Mouse (Mus musculus) ovary, postnatal 14 days (tissue): Measurements from ENCODE around the gene Galt.
"Not testable (repeated sequence)": the region's sequence is repeated elsewhere in the genome, so short reads cannot be mapped to it uniquely, and the experiment has no call there.

Source experiments
- DNase-seq: peaks from one replicate; pipeline ENCODE4 v3.0.0; 2022; ENCODE audit warnings: low spot score

Galt gene

DNA sequence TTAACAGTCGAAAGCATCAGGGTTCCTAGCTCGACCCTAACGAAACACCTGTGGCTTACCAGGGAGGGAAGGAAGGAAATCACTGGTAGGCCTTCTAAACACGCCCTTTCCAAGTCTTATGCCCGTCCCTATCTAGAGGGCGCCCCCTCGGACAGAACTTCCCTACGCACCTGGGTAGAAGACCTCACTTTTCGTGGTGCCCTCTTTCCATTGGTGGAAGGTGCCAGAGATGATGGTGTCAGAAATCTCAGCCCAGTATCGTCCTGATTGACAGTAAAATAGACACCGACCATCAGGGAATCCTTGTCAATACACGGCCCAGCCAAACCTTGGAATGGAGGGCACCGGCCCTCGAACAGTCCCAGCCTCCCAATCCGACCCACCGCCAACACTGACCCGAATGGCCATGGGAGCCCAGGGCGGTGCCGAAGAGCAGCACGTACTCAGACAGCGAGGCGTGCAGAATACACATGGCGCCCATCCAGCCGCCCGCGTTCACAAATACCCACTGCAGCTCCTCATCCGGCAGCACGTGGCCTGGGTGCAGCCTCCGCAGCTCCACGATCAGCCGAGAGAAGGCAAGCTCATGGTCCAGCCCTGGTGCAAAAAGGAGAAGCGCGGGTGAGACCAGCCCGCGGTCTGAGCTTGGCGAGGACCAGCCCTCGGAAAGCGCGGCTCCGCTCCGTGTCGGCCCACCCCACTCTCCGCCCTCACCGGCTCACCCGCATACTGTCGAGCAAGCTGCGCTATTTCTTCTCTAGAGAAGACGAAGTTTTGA lies 14.5 kb upstream of the Galt start:
- no peak for DNase-seq

DNA sequence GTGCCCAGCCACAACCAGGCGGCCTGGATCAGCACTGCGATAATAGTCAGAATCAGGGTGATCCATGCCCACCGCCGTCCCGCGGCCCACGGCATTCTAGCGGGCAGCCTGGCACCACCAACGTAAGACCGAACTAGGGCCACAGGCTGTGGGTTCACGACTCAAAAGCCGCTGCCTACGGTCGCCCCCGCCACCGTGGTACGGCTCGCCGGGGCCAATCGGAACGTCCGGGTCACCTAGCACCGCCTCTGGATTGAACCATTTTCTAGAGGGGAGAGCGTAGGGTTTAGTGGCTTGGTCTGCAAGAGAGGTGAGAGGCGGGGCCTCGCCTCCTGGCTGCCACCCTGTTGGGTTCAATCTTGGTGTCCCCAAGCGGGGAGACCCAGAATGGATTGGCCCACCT lies 13.9 kb upstream of the Galt start:
- DNase-seq = peak; percentile 77

DNA sequence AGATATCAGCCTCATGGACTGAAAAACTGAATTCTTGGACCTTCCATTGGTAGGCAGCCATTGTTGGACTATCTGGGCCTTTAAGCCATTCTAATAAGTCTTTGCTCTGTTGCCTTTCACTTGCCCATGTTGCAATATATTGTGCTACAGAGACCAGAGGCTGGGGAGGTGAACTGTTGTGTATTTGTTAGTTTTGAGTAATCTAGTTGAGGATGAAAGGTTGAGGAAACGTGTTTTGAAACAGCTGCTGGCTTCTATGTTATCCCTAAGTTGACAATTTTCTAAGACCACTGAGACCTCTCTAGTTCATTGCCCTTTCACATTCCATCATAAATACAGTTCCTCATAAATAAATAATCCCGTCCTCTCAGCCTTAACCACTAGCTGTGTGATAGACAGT lies 10.9 kb upstream of the Galt start:
- DNase-seq = no peak

DNA sequence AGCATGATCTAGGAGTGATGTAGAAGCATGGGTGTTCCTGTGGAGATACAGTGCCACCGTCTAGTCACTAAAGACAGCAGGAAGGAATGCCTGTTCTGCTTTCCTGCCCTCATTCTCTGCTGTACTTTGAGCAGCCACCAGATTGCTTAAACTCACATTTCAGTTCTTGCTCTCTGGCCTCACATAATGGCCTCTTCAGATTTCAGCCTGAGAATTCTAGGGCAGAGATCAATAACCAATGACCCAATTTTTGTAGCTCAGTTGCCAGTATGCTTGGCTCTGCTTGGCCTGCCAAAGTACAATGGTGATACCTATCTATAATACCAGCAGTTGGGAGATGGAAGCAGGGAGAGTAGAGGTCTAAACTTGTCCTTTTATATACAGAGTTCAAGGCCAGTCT lies 10.0 kb upstream of the Galt start:
- DNase-seq = no peak

DNA sequence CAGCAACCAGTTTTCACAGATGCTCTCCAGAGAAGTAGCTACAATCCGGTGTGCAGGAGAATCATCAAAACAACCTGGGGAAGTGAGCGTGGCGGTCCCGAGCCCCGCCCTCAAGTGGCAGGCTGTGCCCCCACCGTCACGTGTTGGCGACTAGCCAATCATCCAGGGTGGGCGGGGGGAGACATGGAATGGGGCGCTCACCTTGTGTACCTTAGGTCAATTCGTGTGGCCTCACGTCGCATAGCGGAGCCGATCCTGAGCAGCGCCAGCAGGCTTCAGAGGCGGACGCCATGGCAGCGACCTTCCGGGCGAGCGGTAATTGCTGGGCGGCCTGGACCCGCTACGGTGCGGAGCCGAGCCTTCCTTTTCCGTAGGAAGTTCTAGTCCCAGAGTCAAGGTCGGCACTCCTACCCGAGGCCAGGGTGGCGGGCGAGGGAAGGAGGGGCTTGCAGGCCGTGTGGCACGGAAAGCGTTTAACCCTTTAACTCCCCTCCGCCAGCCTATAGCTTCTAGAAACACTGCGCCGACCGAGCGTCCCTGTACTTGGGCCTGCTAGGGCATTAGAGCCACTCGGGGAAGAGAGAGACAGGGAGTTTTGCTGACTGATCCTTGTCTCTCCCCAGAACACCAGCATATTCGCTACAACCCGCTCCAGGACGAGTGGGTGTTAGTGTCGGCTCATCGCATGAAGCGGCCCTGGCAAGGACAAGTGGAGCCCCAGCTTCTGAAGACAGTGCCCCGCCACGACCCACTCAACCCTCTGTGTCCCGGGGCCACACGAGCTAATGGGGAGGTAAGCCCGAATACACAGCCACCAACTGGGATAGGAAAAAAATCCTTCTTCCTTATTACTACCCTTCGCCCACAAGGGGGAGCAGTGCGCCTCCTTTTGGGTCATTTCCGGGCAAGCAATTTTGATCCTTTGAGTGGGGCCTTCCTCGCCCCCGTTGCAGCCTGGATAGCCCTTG lies 594 bp downstream of the Galt start, which contains the start of gene Sigmar1:
Gene Sigmar1 (minus strand): TSS at position 820 of the 968 bp plus-strand sequence.
- DNase-seq = peak; percentile 79

DNA sequence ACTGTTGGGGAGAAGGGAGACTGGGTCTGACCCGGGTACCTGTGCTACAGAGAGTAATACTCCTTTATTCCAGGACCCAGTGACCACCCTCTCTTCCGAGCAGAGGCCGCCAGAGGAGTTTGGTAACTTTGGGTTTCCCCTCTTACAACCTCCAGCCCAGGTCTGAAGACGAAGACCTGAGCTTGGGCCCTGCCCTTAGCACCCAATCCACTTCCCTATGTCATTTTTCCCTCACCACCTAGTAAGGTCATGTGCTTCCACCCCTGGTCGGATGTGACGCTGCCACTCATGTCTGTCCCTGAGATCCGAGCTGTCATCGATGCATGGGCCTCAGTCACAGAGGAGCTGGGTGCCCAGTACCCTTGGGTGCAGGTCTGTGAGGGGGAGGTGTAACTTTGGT lies 1.4 kb downstream of the Galt start:
- DNase-seq = no peak

DNA sequence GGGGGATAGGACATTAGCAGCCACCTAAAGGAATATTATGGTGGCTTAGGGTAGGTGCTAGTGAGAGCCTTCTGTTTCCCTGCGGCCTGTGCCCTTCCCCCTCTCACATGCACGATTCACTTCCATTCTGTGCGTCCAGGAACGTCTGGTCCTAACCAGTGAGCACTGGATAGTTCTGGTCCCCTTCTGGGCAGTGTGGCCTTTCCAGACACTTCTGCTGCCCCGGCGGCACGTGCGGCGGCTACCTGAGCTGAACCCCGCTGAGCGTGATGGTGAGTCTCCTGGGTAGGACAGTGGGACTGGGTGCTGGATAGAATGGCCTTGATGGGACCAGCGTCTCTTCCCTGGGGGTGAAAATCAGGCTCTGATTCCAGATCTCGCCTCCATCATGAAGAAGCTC lies 2.3 kb downstream of the Galt start:
- no peak for DNase-seq

DNA sequence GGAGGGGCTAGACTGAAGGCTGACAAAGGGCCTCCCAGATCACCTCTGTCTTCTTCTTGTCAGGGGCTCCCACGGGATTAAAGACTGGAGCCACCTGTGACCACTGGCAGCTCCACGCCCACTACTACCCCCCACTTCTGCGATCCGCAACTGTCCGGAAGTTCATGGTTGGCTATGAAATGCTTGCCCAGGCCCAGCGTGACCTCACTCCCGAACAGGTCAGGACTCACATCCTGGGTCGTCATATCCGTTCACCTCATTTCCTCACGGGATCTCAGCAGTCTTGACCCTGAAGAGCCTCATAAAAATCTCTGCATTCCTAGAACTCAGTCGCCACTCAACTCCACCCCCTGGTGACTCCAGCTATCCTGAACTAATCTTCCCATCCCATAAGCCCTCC lies 3.0 kb downstream of the Galt start:
- no peak for DNase-seq

DNA sequence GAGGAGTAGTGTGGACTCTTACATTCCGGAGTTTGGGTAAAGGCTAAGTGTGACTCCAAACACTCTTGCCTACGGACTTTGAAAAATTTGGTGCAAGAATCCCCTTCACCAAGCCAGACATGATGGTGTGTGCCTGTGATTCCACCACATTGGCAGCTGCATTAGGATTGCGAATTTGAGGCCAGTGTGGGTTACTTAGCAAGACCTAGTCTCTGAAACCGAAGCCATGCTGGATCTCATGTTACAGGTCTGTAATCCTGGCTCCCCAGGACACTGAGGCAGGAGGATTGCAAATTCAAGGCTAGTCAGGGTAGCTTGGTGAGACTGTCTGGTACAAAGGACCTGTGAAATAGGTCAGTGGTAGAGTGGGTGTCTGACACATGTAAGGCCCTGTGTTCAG lies 3.7 kb downstream of the Galt start:
- no peak for DNase-seq

DNA sequence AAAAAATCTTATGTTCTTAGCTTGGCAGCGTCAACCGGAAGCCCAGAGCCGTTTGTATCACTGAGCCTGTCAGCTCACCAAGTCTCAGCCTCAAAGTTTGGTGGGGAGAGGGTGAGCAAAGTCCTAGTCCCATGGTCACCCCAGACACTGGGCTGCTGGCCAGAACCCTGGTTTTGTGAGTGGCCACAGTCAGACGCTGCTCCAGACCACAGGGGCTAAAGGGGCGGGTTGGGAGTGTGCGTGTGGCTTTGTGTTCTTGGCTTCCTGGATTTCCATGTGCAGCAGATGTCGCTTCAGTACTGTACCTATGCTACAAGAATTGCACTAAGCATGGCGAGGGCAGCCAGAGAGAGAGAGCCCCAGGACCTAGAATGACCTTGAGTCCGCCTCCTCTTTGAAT lies 4.2 kb downstream of the Galt start:
- DNase-seq = no peak

DNA sequence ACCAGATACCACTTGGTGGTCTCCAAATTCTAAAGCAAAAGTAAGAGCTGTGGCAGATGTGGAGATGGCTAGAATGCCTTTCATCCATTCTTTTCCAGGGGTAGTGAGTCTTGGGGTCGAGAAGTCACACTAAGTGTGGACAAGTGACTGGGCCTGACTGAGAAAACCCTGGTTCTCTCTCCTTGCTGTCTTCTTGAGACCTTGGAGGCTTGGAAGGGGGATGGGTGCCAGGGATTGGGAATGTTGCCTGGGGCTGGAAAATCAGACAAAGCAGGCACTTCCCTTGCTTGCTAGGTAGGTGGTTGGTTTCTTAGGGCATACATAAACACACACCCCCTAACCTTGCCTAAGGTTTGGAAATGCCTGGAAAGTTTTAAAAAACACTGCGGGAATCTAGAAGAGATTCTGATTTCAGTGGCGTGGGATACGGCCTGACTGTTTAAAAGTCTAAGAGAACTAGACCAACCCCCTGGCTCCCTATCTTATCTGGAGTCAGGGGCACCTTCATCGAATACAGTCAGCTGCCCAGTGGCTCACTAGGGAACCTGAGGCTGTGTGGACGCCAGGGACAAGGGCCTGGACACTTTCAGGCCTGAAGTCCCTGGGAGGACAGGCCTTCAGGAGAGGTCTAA lies 4.7 kb downstream of the Galt start:
- no peak for DNase-seq

DNA sequence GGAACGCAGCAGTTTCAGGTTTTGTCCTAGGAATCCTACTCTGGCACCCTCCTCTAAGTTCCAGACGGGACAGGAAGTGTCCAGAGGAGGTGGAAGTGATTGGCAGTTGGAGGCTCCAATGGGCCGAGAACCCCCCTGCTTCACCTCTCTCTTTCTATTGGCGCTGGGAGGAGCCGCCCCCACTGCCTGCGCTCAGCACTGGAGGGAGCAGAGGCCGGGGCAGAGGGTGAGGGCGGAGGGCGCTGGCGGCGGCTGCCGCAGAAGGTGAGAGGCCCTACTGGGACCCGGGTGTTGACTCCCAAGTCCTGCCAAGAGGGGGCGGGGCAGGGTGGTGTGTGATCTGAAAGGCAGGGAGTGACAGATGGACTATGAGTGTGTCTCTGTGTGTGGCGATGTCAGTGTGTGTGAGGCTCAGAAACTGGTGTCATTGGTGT lies 5.3 kb downstream of the Galt start:
- DNase-seq = peak; percentile 82

DNA sequence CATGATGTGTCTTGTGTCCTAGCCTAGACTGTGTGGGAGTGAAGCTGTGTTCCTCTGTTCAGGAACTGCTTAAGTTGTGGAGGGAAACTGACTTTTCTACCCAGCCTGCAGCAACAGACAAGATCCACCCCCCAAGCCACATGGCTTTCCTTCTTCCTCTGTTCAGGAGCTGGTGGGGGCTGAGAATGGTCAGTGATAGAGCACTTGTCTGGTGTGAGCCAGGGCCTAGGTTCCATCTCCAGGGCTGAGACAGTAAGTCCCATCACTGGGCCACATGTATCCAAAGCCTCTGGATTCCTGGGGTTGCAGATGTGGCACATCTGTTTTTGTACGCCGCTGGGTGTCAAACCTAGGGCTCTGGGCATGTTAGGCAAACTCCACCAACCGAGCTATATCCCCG lies 5.9 kb downstream of the Galt start:
- DNase-seq = no peak

DNA sequence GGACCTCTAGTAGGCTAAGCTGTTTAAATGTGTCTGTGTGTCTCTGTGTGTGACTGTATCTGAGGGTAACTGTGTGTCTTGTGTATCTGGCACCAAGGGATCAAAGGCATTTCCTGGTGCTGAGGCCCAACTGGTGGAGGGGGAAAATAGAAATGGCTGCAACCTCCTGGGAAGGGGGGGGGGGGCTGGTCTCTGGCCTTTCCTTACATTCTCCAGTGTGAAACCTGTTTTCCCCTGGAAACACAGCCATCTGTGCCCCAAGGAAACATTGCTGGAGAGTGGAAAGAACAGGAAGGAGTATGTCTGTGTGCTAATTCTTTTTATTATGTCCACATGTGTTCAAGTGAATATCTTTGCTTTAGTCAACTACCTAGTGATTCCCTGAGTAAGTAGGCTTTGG lies 6.7 kb downstream of the Galt start:
- no peak for DNase-seq

DNA sequence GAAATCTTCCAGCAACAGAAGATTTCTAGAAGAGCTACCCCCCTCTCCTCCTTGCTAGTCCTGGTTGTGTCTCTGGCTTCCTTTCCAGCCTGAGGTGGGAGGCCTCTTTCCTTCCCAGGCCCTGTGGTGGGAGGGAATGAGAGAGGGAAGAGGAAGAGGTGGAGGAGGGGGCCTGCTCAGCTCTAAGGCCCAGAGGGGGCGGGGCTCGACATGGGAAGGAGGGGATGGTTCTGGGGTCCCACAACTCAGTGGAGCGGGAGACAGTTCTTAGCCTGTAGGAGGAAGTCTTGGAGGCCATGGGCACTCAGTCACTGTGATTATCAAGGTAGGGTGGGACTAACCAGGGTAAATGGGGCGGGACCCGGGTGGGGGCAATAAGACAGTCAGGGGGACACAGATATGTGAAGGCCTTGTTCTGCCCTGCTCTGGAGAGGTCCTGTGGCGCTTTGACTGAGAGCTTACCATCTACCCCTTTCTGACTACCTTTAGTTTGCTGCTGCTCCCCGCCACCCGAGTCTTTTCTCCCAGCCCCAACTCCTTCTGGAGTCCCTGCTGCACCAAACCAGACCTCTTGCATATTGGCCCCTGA lies 7.2 kb downstream of the Galt start:
- peak; percentile 34 for DNase-seq

DNA sequence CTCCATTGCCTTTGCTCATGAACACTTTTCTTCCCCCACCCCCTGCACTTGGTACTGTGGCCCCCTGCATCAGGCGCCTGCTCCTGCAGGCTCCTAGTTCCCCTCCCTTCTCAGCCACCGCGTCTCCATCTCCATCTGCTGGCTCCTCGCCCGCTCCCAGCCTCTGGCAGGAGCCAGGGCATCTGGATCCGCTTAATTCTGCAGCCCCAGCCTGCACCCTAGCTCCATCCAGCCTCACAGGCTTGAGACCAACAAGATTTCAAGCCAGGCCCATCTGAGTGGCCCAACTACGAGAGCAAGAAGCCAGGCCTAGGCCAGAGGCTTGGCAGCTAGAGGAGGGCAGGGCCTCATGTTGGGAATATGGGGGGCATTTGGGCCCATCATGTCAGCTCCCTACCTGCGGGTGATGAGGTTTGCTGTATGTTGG lies 7.7 kb downstream of the Galt start:
- peak; percentile 59 for DNase-seq

DNA sequence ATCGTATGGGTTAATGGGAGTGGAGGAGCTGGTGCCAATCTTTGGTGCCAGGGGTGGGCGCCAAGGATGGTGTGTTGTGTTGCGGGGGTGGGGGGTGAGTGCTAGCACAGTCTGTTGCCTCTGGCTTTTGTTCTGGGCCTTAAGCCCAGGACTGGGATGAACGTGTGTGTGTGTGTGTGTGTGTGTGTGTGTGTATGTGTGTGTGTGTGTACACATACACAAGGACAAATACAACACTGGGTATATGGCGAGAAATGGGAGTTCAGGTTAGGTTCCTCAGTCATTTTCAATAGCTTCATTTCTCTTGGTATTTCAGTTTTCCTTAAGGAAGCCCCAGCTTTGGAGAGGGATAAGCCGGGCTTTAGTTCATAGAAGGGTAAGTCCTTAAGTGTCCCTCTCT lies 8.1 kb downstream of the Galt start:
- DNase-seq = not testable (repeated sequence)

DNA sequence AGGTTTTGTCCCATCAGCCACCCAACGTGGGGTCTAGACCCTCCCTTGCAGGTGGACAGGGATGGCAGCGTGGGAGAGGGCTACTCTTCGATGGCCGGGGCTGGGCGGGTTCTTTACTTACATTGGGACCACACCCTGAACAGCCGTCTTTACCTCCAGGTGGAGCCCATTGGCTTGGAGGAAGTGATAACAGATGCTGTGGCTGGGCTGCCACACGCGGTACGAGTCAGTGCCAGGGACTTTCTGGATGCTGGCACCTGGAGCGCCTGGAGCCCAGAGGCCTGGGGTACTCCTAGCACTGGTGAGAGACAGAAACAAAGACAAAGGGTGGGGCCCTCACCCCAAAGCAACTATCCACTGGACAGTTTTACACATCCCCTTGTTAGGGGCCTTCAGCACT lies 12.3 kb downstream of the Galt start:
- DNase-seq = not testable (repeated sequence)

DNA sequence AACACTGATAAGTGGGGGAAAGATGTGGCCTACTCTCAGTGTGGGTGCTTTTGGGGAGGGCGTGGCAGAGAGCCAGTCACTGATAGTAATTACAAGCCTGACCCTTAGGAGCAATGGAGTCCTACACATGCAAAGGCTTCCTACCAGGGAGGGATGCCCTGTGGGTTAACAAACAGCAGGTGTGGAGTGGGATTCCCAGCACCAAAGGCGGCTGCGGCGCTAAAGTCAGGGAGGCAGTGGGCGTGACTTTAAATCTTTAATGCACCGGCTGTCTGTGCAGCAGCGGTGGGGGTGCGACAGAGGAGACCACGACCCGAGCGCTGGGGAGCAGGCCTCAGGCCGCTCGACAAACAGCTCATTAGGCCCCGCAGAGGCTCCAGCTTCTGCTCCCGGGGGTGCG lies 17.9 kb downstream of the Galt start:
- DNase-seq = not testable (repeated sequence)

DNA sequence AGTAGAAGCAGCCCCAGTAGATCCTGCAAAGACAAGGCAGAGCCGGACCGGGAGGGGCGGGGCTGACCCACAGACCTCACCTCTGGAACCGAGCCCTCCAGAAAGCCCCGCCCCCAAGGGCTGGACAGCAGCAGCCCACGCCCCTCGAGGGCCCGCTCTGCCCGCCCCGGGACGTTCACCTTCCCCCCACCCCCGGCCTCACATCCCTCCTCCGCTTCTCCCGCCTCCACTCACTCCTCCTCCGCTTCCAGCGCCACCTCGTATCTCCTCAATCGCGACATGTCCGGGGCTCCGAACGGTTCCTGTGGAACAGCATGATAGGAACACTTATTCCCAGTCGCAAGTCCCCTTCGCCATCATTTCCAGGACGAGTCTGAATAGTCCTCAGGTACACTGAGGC lies 18.5 kb downstream of the Galt start:
- DNase-seq = peak; percentile 62

DNA sequence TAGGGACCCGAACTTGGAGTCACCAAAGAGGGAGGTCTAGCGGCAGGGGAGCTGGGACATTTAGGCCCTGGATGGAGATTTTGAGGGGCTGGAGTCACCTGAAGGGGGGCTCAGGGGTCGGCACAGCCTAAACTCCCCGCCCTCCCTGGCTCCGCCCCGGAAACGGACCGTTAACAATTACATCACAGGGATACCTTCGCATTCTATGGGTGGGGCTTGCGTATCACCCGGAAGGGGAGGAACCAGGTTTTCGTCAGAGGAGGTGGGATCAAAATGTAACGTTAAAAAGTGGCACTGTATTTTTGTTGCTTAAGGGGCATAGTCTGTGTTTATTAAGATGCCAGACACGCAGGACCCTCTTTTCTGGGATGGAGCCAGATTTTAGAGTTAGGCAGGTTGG lies 19.0 kb downstream of the Galt start, which contains the start of gene Ccl27a:
Gene Ccl27a (minus strand): TSS at position 246 of the 400 bp plus-strand sequence.
- peak; percentile 66 for DNase-seq

DNA sequence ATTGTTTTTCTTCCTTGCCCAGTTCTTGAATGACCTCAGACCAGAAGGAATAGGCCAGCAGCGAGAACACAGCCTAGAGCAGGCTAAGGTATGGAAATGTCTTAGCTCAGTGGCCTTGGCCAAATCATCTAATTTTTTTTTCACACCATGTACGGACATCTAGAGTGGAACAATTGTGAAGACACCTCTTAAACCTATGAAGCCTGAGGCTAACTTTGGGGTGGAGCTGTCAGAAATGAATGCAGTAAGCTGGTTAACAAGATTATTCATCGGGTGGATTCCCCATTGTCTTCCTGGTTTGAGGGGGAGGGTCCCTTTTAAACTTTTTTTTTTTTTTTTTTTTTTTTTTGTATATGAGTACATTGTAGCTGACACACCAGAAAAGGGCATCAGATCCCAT lies 19.5 kb downstream of the Galt start:
- DNase-seq = not testable (repeated sequence)
